Mouse (Mus musculus): ENCODE measurements around the gene Slc39a5.

Slc39a5 gene

DNA sequence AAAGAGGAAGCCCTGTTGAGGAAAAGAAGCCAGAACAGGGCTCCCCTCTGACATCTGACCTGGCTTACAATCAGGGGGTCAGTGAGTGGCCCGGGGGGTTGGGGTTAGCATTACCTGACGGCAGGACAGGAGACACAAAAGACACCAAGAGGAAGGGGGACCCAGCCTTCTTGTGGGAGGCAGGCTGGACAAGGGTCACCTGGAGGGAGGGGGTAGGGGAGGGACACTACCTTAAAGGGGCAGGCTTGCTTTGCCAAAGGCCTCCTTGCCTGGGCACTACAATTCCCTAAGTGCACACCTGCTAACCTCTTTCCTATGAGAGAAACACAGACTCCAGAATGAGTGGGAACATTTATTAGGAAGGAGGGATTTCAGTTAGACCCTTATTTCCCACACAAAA lies at the start of gene Slc39a5:
TSS of gene Slc39a5 (minus strand) at position 174 of the 400 bp plus-strand sequence.
- no peak for DNase-seq (ENCODE audit: low spot score)

DNA sequence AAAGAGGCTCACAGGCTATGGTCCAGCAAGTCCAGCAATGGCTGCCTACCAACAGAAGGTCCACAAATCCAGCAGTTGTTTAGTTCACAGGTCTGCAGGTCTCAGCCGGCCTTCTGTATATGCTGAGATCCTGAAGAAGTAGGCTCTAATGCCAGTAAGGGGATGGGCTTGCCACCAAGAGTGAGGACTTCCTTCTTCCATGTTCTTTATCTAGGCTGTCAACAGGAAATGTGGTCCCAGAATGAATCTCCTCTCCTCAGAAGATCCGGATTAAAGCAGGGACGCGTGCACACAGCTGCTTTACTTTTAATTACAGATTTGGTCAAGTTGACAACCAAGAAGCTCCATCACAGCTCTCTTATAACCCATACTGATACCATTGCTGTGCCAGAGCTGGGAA lies 44.4 kb upstream of the Slc39a5 start:
- no peak for DNase-seq (ENCODE audit: low spot score)

GRCm38 (mm10) chr10:128444354-128444753 lies 43.3 kb upstream of the Slc39a5 start:
- no peak for DNase-seq (ENCODE audit: low spot score)

GRCm38 (mm10) chr10:128442718-128443117 lies 41.7 kb upstream of the Slc39a5 start:
- DNase-seq (ENCODE audit: low spot score): no peak

GRCm38 (mm10) chr10:128441324-128442119 lies 40.5 kb upstream of the Slc39a5 start:
- no peak for DNase-seq (ENCODE audit: low spot score)

DNA sequence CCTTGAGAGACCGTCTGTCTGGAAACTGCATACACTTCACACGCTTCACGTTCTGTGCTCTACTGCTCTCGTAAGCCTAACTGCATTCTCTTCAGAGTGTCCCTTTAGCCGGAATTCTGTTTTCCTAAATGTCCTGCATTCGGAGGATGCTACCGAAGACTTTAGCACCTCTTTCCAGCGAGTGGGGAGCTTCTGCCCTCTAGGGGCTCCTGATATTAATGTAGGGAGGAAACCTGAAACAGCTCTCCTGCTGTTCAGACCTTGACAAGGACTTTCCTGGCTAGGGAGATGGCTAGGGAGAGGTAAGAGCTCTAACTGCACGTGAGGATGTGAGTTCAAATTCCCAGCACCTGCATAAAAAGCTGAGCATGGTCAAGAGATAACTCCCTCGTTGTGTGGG lies 39.4 kb upstream of the Slc39a5 start:
- peak; percentile 49 for DNase-seq (ENCODE audit: low spot score)

DNA sequence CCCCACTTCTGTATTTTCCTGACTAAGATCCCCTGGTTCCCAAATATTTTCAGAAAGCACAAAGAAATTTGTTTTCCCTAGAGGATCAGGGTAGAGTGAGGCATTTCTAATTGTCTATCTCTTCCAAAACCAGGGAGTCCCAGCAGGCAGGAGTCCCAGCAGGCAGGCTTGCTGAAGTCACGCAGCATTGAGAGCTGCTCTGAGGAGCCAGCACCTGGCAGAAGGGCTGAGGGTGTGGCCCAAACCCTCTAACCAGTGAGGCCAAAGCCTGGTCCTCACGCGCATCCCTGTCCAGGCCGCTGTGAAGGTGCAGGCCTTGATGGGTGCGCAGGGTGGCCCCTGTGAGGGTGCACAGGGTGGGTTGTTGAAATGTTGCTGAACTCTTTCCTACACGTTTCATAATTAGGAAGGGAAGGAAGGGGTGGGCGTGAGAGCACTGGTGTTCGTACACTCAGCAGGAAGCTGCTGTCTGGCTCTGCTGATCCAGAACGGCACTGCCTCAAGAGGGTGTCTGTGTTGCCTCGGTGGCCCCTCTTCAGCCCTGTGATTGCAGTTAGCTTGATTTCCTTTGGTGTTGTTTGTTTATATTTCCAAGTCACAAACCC lies 37.7 kb upstream of the Slc39a5 start:
- DNase-seq (ENCODE audit: low spot score): no peak

DNA sequence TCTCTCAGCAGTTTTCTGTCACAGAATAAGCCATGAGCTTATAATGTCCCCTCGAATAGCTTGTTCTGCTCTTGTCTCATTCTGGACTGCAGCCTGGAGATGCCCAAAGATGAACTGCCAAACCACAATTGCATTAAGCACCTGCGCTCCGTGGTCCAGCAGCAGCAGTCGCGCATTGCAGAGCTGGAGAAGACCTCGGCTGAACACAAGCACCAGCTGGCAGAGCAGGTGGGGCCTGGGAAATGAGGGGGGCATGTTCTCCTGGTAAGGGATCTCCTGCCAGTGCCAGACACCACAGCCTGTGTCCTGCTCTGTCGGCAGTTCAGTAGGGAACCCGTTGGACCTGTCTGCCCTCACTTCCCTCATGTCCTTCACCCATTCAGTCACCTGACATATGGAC lies 35.3 kb upstream of the Slc39a5 start:
- DNase-seq (ENCODE audit: low spot score): no peak

GRCm38 (mm10) chr10:128435873-128436272 lies 34.8 kb upstream of the Slc39a5 start:
- DNase-seq (ENCODE audit: low spot score): no peak

- no peak for DNase-seq (ENCODE audit: low spot score)
Measured at GRCm38 (mm10) chr10:128435186-128435823, 34.3 kb upstream of the Slc39a5 start.

DNA sequence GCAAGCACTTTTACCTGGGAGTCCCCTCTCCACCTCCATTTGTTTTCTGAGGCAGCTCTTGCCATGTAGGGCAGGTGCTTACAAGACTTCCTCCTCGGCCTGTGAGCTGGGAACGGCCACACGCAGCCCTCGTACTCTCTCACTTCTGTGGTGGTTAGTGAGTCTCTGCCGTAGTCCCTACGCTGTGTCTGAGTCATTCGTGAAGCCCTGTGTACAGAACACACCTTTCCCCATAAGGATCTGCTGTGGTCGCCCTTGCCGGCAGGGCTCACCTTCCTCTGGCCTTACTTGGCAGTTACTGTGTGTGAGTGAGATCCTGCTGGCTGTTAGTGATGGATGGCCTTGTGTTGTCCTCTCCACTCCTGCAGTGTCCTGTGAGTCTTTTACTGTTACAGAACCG lies 33.7 kb upstream of the Slc39a5 start:
- no peak for DNase-seq (ENCODE audit: low spot score)

DNA sequence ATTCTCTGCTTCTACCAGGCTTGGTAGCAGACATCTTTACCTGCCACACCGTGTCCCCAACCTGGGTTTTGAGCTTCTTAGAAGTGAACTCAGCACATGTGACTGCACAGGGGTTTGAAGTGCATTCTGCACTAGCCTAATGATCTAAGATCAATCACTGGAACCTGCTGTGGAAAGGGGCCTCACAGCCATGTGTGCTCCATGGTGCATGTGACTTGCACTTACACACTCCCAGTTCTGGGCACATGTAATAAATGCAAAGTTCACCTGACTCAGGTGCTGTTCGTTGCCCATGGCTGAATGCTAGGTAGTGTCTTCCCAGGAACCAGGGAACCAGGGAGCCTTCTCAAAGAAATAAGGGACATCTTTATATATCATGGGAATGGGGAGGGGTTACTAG lies 32.4 kb upstream of the Slc39a5 start:
- no peak for DNase-seq (ENCODE audit: low spot score)

DNA sequence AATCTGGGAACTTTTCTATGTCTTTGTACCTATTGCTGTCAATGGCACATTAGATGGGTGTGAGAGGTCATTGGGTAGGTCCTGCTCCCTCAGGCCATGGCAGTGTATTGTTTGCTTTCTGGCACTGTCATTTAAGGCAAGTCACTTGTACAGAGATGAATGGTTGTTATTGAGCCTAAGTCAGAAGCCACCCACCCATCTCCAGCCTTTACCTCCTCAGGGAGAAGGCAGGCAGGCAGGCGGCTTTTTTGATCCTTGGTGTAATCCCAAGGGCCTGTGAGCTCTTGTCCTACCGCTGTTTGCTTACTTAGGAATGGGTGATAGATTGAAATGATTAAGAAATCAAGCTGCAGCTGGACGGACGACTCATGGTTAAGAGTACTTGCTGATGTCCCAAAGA lies 28.4 kb upstream of the Slc39a5 start:
- DNase-seq (ENCODE audit: low spot score): no peak

GRCm38 (mm10) chr10:128429052-128429451 lies 28.0 kb upstream of the Slc39a5 start:
- no peak for DNase-seq (ENCODE audit: low spot score)

- DNase-seq (ENCODE audit: low spot score): no peak
Measured at GRCm38 (mm10) chr10:128425260-128425659, 24.2 kb upstream of the Slc39a5 start.

GRCm38 (mm10) chr10:128424604-128425003 lies 23.6 kb upstream of the Slc39a5 start:
- peak; percentile 13 for DNase-seq (ENCODE audit: low spot score)

GRCm38 (mm10) chr10:128422426-128422825 lies 21.4 kb upstream of the Slc39a5 start:
- no peak for DNase-seq (ENCODE audit: low spot score)

DNA sequence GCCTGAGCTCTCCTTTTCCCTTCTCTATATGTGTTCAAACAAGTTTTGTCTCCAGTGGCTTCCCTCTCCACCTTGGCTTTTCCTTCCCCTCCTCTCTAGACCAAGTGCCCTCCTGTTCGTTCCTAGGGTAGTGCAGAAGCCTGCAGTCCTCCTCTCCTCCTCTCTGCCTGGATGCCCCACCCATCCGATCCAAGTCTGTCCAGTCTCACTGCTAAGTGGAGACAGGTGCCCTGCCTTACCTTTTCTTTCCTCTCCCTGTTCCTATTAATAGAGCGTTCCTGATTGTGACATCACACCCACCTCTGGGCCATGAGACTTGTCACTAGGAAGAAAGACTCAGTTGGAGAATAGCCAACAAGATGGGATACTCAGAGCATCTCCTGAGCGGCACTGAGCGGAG lies 13.8 kb upstream of the Slc39a5 start:
- DNase-seq (ENCODE audit: low spot score): no peak

DNA sequence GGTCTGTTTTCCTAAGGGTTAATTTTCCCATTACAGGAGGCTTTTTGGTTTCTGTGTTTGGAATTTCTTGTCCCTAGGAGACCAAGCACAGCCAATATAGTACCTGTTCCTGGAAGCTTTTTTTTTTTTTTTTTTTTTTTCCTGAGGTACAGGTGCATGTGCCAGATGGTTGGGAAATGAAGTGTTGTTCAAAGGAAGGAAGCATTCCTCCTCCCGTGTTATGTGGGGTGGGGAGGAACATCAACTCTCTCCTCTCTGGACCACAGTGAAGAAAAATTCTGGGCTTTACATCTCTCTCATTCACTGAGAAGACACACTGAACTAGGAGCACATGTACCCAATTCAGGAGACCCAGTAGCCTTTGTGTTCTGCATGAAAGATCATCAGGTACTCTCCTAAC lies 12.0 kb upstream of the Slc39a5 start:
- DNase-seq (ENCODE audit: low spot score): no peak

DNA sequence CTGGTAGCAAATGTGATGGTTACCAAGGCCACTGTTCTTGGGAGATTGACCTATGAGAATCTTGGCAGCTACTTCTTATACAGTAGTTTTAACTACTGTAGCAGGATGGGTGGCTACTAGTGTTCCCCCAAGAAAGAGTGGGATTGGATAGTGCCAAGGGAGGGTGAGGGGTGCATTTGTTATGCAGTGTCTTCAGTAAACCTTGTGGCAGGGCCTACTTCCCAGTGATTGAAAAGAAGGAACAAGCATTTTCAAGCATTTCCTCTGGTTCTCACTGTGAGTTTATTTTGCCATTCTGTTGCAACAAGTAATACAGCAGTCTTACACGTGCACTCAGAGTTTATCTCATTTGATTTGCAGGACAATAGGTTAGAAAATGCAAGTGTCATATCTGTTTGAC lies 11.5 kb upstream of the Slc39a5 start:
- DNase-seq (ENCODE audit: low spot score): no peak

- peak; percentile 50 for DNase-seq (ENCODE audit: low spot score)
Measured at GRCm38 (mm10) chr10:128412055-128412381, 11.0 kb upstream of the Slc39a5 start.

GRCm38 (mm10) chr10:128411211-128412054 lies 10.4 kb upstream of the Slc39a5 start, which contains the start of the genes Nabp2 and Rnf41:
TSS of gene Nabp2 (minus strand) at chr10:128411492.
TSS of gene Rnf41 (plus strand) at chr10:128411657.
- DNase-seq (ENCODE audit: low spot score): peak; percentile 99

DNA sequence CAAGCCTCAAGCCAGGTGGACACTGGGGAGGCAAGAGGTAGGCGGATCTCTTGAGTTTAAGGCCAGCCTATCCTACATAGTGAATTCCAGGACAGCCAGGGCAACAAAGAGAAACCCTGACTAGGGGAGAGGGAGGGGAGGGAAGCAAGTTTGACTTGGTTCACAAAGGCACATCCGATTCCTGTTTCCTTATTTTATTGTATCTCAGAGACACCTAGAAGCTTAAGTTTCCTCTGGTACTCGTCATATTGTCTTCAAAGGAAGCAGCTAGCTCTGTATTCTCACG lies 9.5 kb upstream of the Slc39a5 start:
- peak; percentile 40 for DNase-seq (ENCODE audit: low spot score)
